Mouse (Mus musculus): Measurements from ENCODE around the gene Asl. TPM values are rescaled to one million over a fixed set of nuclear protein-coding genes. Genes with fewer than 3 reads are reported as not detected.
"Not testable (repeated sequence)": the region's sequence is repeated elsewhere in the genome, so short reads cannot be mapped to it uniquely, and the experiment has no call there.

The Asl gene
- total RNA-seq, 2 experiments from 2014 or later = 13.7 to 14.0 TPM

- no peak for ATAC-seq (replicated peaks; ENCODE audit: low FRiP score, low TSS enrichment, poor library complexity, severe bottlenecking)
These were observed 18.0 kb upstream of the Asl start for GRCm38 (mm10) chr5:130047013-130047412.

GRCm38 (mm10) chr5:130046589-130046988 is 17.5 kb upstream of the Asl start:
- ATAC-seq (replicated peaks; ENCODE audit: low FRiP score, low TSS enrichment, poor library complexity, severe bottlenecking) = no peak

DNA sequence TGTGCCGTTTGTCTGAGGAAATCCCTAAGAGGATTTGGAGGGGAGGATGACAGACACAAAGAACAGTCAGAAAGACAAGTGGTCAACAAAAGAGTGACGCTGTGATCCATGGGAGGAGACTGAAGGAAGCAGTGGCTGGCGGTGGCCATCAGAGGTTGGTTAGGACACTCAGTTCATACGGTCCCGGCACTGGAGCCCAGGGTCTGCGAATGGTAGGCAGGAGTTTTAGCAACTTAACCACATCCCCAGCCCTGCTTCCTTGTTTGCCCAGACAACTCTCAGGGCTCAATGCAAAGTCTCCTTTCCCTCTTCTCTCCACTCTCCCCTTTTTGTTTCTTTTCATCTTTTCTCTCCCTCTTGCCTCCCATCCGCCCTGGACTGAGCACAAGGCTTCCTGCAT is 17.1 kb upstream of the Asl start:
- 0 out of 2 replicates have a peak, but pooled peaks have one; percentile 19 for ATAC-seq (replicated peaks; ENCODE audit: low FRiP score, low TSS enrichment, poor library complexity, severe bottlenecking)

DNA sequence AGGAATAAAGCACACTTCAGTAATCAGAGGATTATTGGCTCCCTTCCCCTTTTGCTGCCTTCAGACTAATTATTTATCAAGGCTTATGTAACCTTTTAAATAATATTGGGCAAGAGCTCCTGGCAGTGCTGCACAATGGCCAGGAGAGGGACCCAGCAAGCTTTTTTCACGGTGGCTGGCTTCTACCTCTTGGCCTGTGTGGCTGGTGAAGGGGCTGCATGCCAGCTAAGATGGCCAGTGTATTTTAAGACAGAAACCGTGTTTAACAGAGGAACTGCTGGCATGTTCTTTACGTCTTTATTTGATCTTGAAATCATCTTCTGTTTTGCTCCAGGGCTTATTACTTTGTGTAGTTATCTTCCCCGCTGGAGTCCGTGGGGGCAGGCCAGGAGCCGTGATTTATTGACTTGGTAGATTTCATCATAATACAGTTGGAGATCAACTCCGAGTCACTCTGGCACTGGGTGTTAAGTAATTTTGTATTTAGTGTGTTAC is 15.2 kb upstream of the Asl start:
- ATAC-seq (replicated peaks; ENCODE audit: low FRiP score, low TSS enrichment, poor library complexity, severe bottlenecking) = peak; percentile 72

DNA sequence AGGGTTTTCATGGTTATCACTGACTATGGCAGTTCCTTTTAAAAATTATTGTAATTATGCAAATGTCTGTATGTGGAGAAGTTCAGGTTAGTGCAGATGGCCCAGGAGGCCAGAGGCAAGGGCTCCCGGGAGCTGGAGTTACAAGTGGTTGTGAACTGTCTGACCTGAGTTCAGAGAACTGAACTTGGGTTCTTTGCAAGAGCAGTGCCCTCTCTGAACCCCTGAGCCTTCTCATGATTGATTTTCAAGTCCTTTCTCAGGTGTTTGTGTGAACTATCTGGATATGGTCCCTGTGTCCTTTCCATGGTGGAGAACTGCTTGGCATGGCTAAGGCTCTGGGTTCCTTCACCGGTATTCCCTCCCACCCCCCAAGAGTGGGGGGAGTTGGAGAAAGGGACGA is 14.7 kb upstream of the Asl start:
- ATAC-seq (replicated peaks; ENCODE audit: low FRiP score, low TSS enrichment, poor library complexity, severe bottlenecking) = no peak

- ATAC-seq (replicated peaks; ENCODE audit: low FRiP score, low TSS enrichment, poor library complexity, severe bottlenecking) = no peak
These were observed 12.2 kb upstream of the Asl start for GRCm38 (mm10) chr5:130041262-130041661.

DNA sequence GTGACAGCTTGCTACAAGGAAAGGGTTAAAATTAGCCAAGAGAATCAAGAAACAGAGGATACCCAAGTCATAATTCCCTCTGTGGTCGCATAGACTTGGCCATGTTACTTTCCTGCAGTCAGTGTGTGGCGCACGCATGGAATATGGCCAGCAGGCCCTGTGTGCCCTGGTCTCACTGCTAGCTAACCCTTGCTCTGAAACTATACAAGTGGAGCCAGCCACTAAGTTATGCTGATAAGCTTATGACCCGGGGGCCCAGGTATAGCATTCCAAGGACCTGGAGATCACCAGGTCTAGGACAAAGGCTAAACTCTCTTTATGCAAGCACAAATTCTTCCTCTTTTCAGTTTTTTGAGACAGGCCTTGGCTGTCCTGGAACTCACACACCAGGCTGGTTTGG is 11.8 kb upstream of the Asl start:
- ATAC-seq (replicated peaks; ENCODE audit: low FRiP score, low TSS enrichment, poor library complexity, severe bottlenecking) = no peak

GRCm38 (mm10) chr5:130037752-130038455 is 8.9 kb upstream of the Asl start:
- 0 out of 2 replicates have a peak, but pooled peaks have one; percentile 57 for ATAC-seq (replicated peaks; ENCODE audit: low FRiP score, low TSS enrichment, poor library complexity, severe bottlenecking)

- not testable (repeated sequence) for ATAC-seq (replicated peaks; ENCODE audit: low FRiP score, low TSS enrichment, poor library complexity, severe bottlenecking)
These were observed 7.3 kb upstream of the Asl start for GRCm38 (mm10) chr5:130036300-130036699.

- ATAC-seq (replicated peaks; ENCODE audit: low FRiP score, low TSS enrichment, poor library complexity, severe bottlenecking) = peak; percentile 52
These were observed 4.8 kb upstream of the Asl start for GRCm38 (mm10) chr5:130033869-130034268.

GRCm38 (mm10) chr5:130031410-130032390 is 2.7 kb upstream of the Asl start:
- ATAC-seq (replicated peaks; ENCODE audit: low FRiP score, low TSS enrichment, poor library complexity, severe bottlenecking) = no peak

DNA sequence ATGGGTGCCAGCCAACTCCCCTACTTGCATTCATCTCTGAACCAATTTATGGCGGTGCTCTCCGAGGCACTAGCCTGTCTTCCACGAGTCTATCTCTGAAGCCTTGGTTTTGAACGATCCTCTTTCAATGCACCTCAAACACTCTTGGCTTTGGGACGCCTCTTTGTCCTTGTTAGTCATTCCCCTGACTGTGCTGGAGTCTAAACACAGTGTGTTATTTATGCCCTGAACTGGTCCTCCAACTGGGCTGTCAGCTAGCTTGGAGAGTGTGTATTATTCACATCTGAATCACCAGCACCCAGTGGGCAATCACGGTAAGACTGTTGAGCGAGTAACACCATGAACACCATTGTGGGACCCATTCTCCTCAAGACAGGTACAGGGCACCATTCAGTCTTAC is 1.4 kb downstream of the Asl start:
- no peak for ATAC-seq (replicated peaks; ENCODE audit: low FRiP score, low TSS enrichment, poor library complexity, severe bottlenecking)

DNA sequence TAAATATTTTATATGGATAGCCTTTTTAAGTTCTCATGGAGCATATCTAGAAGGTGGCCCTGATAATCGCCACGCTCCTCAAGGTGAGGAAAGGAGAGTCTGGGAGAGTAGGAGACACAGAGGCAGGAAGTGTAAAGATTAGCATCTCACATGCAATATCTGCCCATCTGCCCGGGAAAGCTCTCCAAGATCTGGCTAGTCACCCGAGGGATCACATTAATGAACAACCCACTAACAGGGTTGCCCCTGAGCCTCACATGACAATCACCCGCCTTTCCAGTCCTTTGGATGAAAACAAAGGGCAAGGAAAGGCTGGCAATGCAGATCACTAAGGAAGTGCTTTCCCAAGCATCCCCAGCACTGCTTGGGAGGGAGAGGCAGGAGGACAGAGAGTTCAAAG is 1.9 kb downstream of the Asl start:
- no peak for ATAC-seq (replicated peaks; ENCODE audit: low FRiP score, low TSS enrichment, poor library complexity, severe bottlenecking)

GRCm38 (mm10) chr5:130023767-130024539 is 5.1 kb downstream of the Asl start:
- peak; percentile 92 for ATAC-seq (replicated peaks; ENCODE audit: low FRiP score, low TSS enrichment, poor library complexity, severe bottlenecking)

GRCm38 (mm10) chr5:130023067-130023766 is 5.8 kb downstream of the Asl start:
- ATAC-seq (replicated peaks; ENCODE audit: low FRiP score, low TSS enrichment, poor library complexity, severe bottlenecking) = no peak

DNA sequence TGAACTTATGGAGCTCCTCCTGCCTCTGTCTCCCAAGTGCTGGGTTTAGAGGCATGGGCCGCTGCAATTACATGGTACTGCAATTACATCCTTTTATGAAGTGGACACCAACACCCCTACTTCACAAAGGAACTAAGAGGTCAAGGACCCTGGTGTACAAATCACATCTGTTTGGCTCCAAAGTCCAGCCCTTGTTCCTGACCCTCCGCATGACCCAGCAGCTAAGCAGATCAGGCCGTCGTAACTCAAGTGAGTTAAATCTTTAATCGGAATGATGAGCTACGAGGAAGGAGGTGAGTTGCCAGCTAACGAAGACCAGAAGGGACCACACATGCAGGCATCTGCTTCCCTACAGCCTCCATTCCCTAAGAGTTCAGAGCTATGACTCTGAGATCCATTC is 6.7 kb downstream of the Asl start:
- no peak for ATAC-seq (replicated peaks; ENCODE audit: low FRiP score, low TSS enrichment, poor library complexity, severe bottlenecking)

- no peak for ATAC-seq (replicated peaks; ENCODE audit: low FRiP score, low TSS enrichment, poor library complexity, severe bottlenecking)
These were observed 7.6 kb downstream of the Asl start for GRCm38 (mm10) chr5:130021361-130021966.

- ATAC-seq (replicated peaks; ENCODE audit: low FRiP score, low TSS enrichment, poor library complexity, severe bottlenecking) = no peak
These were observed 9.6 kb downstream of the Asl start for GRCm38 (mm10) chr5:130019461-130019860.

DNA sequence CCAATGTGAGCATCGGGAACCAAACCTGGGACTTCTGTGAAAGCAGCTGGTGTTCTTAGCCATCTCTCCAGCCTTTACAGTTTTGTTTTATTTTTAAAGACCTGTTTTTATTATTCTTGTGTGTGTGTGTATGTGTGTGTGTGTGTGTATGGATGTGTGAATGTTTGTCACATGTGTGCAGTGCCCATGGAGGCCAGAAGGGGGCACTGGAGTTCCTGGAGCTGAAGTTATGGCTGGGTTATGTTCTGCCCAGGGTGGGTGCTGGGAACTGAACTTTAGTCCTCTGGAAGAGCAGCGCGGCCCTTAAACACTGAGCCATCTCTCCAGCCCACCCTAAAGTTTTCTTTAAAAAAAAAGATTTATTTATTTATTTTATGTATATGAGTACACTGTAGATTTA is 13.9 kb downstream of the Asl start:
- no peak for ATAC-seq (replicated peaks; ENCODE audit: low FRiP score, low TSS enrichment, poor library complexity, severe bottlenecking)
